Mouse (Mus musculus): ENCODE data around the gene Fbxo3. TPM values are rescaled to one million over a fixed set of nuclear protein-coding genes. Genes with fewer than 3 reads are reported as not detected.

The Fbxo3 gene
- polyA plus RNA-seq, 1 experiment from 2014 or later, result 50.2 TPM

DNA sequence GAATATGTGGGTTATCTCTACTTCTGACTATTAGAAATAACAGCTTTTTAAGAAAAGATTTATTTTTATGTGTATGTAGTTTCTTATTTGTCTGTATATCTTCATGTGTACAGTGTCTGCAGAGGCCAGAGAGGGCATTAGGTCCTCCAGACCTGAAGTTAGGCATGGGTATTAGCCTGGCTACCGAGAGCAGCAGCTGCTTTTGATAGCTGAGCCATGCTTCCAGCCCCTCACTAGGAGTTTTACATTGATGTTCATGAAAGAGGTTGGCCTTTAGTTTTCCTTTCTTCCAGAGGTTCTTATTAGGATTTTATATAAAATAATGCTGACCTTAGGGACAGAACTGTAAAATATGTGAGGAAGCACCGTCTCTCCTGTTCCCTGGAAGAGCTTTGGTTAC, 10.7 kb downstream of the Fbxo3 start:
- Histone ChIP-seq H3K27ac (no peak overlapping the region), H3K4me1 (replicated peaks) (peaks cover 33% of the 10 kb centered on the region), H3K9ac (no peak overlapping the region), H3K4me2 (no peak overlapping the region), H3K4me3 (replicated peaks) (no peak overlapping the region), H3K27me3 (no peaks in the 10 kb centered on the region), H3K9me3 (replicated peaks) (no peaks in the 10 kb centered on the region), H3K36me3 (peaks cover 83% of the 10 kb centered on the region)
- no peak for ATAC-seq (ENCODE audit: low read depth)
- DNase-seq, result no peak
- WGBS (ENCODE audit: insufficient replicate concordance), result 79% methylated on average over 2 of the region's 2 CpGs

DNA sequence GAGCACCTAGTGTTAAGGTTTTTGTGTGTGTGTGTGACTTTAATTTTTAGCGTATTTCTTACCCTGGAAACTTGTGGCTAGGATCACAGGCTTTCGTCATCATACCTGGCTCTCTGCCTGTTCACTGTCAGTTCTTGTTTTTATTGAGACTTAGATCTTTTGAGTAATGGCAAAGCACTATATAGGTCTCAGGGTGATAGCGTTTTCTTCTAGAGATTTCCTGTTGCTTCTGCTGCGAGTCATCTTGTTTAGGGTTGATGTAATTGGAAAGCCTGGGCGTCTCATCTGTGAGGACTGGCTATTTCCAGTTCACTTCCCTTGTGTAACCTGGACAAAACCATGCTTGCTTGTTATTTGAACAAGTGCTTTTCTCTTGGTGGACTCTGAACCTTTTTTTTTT, 14.1 kb downstream of the Fbxo3 start:
- no peak for DNase-seq
- H3K4me2 ChIP-seq, result no peak overlapping the region
- 78% methylated on average over 5 of the region's 5 CpGs for WGBS (ENCODE audit: insufficient replicate concordance)

GRCm38 (mm10) chr2:104042766-104043165, 15.2 kb downstream of the Fbxo3 start:
- no peak overlapping the region for H3K27ac ChIP-seq
- no peak overlapping the region for H3K9ac ChIP-seq
- no peak overlapping the region for H3K4me2 ChIP-seq
- ATAC-seq (ENCODE audit: low read depth) (no peak), DNase-seq (no peak)
- H3K36me3 ChIP-seq, result peaks cover 67% of the 10 kb centered on the region
- H3K9me3 ChIP-seq (replicated peaks), result no peaks in the 10 kb centered on the region
- WGBS (ENCODE audit: insufficient replicate concordance), result 90% methylated on average over 15 of the region's 15 CpGs
- peaks cover 37% of the 10 kb centered on the region for H3K4me1 ChIP-seq (replicated peaks)
- no peaks in the 10 kb centered on the region for H3K27me3 ChIP-seq
- H3K4me3 ChIP-seq (replicated peaks), result no peak overlapping the region

More for the DNA sequence above, 14.1 kb downstream of the Fbxo3 start:
- H3K36me3 ChIP-seq, result peaks cover 73% of the 10 kb centered on the region
- H3K27me3 ChIP-seq, result no peaks in the 10 kb centered on the region
- no peaks in the 10 kb centered on the region for H3K9me3 ChIP-seq (replicated peaks)
- H3K4me3 ChIP-seq (replicated peaks), result no peak overlapping the region
- peaks cover 37% of the 10 kb centered on the region for H3K4me1 ChIP-seq (replicated peaks)
- H3K9ac ChIP-seq, result no peak overlapping the region
- H3K27ac ChIP-seq, result peak overlapping the region; percentile 20
- ATAC-seq (ENCODE audit: low read depth), result no peak

DNA sequence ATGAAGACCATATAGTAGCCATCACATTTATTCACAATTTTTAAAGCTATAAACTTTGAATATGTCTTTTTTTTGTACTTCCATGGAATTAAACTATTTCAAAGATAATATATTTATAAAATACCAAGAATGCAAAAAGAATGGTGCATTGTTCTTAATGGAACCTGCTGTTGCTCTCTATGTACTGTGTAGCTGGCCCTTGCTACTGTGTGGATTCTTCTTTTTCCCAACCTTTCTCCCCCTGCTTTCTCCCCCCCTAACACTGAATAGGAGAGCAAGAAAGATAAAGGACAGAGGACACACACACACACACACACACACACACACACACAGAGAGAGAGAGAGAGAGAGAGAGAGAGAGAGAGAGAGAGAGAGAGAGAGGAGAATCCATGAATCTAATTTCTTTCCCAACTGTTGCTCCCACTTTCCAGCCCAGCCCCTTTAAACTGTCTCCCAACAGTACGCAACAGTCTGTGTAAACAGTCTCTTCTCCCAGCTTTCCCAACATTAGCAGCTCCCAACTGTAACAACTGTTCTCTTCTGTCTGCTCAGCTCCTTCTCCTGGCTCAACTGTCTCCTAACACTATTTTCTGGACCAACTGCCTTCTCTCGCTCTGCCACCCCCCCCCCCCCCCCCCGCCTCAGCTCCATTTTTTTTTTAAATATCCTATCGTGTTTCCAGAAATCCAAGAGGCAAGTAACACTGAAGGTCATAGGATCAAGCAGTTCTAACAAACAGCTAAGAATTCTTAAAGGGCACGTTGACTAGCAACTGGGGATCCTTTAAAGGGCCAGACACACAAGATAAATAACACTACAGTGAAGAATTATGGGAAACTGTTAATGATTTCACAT, 16.3 kb downstream of the Fbxo3 start:
- no peak for DNase-seq

GRCm38 (mm10) chr2:104044479-104045080, 17.1 kb downstream of the Fbxo3 start:
- Histone ChIP-seq H3K27ac (peak overlapping the region; percentile 68), H3K27me3 (no peaks in the 10 kb centered on the region), H3K9me3 (replicated peaks) (no peaks in the 10 kb centered on the region), H3K36me3 (peaks cover 65% of the 10 kb centered on the region), H3K4me2 (no peak overlapping the region), H3K9ac (0 out of 2 replicates have a peak overlapping the region, but pooled peaks have one; percentile 22), H3K4me3 (replicated peaks) (no peak overlapping the region), H3K4me1 (replicated peaks) (peaks cover 37% of the 10 kb centered on the region)
- ATAC-seq (ENCODE audit: low read depth), result peak; percentile 68
- no peak for DNase-seq
- 14% methylated on average over 1 of the region's 1 CpGs for WGBS (ENCODE audit: insufficient replicate concordance)

More for the DNA sequence above, 16.3 kb downstream of the Fbxo3 start:
- Histone ChIP-seq H3K9ac (no peak overlapping the region), H3K4me1 (replicated peaks) (peaks cover 37% of the 10 kb centered on the region), H3K4me2 (no peak overlapping the region), H3K27ac (peak overlapping the region; percentile 68), H3K4me3 (replicated peaks) (no peak overlapping the region), H3K27me3 (no peaks in the 10 kb centered on the region), H3K36me3 (peaks cover 68% of the 10 kb centered on the region), H3K9me3 (replicated peaks) (no peaks in the 10 kb centered on the region)
- ATAC-seq (ENCODE audit: low read depth), result no peak
- 66% methylated on average over 5 of the region's 5 CpGs for whole genome bisulfite sequencing (ENCODE audit: insufficient replicate concordance)

GRCm38 (mm10) chr2:104058381-104058780, 30.9 kb downstream of the Fbxo3 start:
- Histone ChIP-seq H3K4me3 (replicated peaks) (no peak overlapping the region), H3K27me3 (no peaks in the 10 kb centered on the region), H3K4me1 (replicated peaks) (peaks cover 4% of the 10 kb centered on the region; the same call in 1 of the 2 replicates), H3K9ac (no peak overlapping the region), H3K9me3 (replicated peaks) (no peaks in the 10 kb centered on the region), H3K27ac (no peak overlapping the region), H3K36me3 (peaks cover 68% of the 10 kb centered on the region), H3K4me2 (no peak overlapping the region)
- no peak for DNase-seq
- no peak for ATAC-seq (ENCODE audit: low read depth)
- WGBS (ENCODE audit: insufficient replicate concordance), result 85% methylated on average over 1 of the region's 1 CpGs

GRCm38 (mm10) chr2:104058954-104059353, 31.4 kb downstream of the Fbxo3 start:
- no peaks in the 10 kb centered on the region for H3K9me3 ChIP-seq (replicated peaks)
- no peaks in the 10 kb centered on the region for H3K27me3 ChIP-seq
- DNase-seq (no peak), ATAC-seq (ENCODE audit: low read depth) (no peak)
- no peak overlapping the region for H3K9ac ChIP-seq
- no peak overlapping the region for H3K27ac ChIP-seq
- 86% methylated on average over 4 of the region's 4 CpGs for WGBS (ENCODE audit: insufficient replicate concordance)
- H3K4me2 ChIP-seq, result no peak overlapping the region
- H3K4me1 ChIP-seq (replicated peaks), result peaks cover 8% of the 10 kb centered on the region
- peaks cover 62% of the 10 kb centered on the region for H3K36me3 ChIP-seq
- H3K4me3 ChIP-seq (replicated peaks), result no peak overlapping the region

- Histone ChIP-seq H3K27me3 (no peaks in the 10 kb centered on the region), H3K4me1 (replicated peaks) (peaks cover 16% of the 10 kb centered on the region), H3K27ac (no peak overlapping the region), H3K4me3 (replicated peaks) (no peak overlapping the region), H3K9ac (no peak overlapping the region), H3K4me2 (no peak overlapping the region), H3K9me3 (replicated peaks) (no peaks in the 10 kb centered on the region), H3K36me3 (peaks cover 54% of the 10 kb centered on the region)
- WGBS (ENCODE audit: insufficient replicate concordance), result 87% methylated on average over 10 of the region's 10 CpGs
- ATAC-seq (ENCODE audit: low read depth) (no peak), DNase-seq (no peak)
Measured at GRCm38 (mm10) chr2:104059786-104060185, 32.3 kb downstream of the Fbxo3 start.

- Histone ChIP-seq H3K4me1 (replicated peaks) (peaks cover 24% of the 10 kb centered on the region), H3K4me3 (replicated peaks) (no peak overlapping the region), H3K9me3 (replicated peaks) (no peaks in the 10 kb centered on the region), H3K27me3 (no peaks in the 10 kb centered on the region), H3K9ac (no peak overlapping the region), H3K36me3 (peaks cover 46% of the 10 kb centered on the region), H3K4me2 (no peak overlapping the region), H3K27ac (no peak overlapping the region; the same call in 1 of the 2 replicates)
- 93% methylated on average over 6 of the region's 6 CpGs for WGBS (ENCODE audit: insufficient replicate concordance)
- DNase-seq (no peak), ATAC-seq (ENCODE audit: low read depth) (no peak)
Measured at GRCm38 (mm10) chr2:104060996-104061395, 33.5 kb downstream of the Fbxo3 start.

- Histone ChIP-seq H3K27me3 (no peaks in the 10 kb centered on the region), H3K9ac (no peak overlapping the region), H3K4me2 (no peak overlapping the region), H3K36me3 (peaks cover 43% of the 10 kb centered on the region), H3K4me1 (replicated peaks) (peaks cover 40% of the 10 kb centered on the region), H3K9me3 (replicated peaks) (no peaks in the 10 kb centered on the region), H3K27ac (no peak overlapping the region), H3K4me3 (replicated peaks) (no peak overlapping the region)
- ATAC-seq (ENCODE audit: low read depth) (no peak), DNase-seq (no peak)
Measured at GRCm38 (mm10) chr2:104062665-104063064, 35.1 kb downstream of the Fbxo3 start.

GRCm38 (mm10) chr2:104064152-104064551, 36.6 kb downstream of the Fbxo3 start:
- Histone ChIP-seq H3K36me3 (peaks cover 35% of the 10 kb centered on the region), H3K9ac (no peak overlapping the region), H3K4me2 (no peak overlapping the region), H3K27me3 (no peaks in the 10 kb centered on the region), H3K27ac (peak overlapping the region; percentile 48; the same call in 1 of the 2 replicates), H3K4me1 (replicated peaks) (peaks cover 51% of the 10 kb centered on the region), H3K4me3 (replicated peaks) (no peak overlapping the region), H3K9me3 (replicated peaks) (no peaks in the 10 kb centered on the region)
- ATAC-seq (ENCODE audit: low read depth) (peak; percentile 80), DNase-seq (no peak)
- WGBS (ENCODE audit: insufficient replicate concordance), result 51% methylated on average over 2 of the region's 2 CpGs
